Mouse (Mus musculus) gastrocnemius, adult 2 months (tissue): ENCODE results near the gene Cd79a. TPM values are rescaled to one million over a fixed set of nuclear protein-coding genes. Genes with fewer than 3 reads are reported as not detected.
"Not testable (repeated sequence)": the region's sequence is repeated elsewhere in the genome, so short reads cannot be mapped to it uniquely, and the experiment has no call there.

Source experiments
- DNase-seq: peaks from one replicate; pipeline ENCODE4 v3.0.0; 2022
- H3K27ac ChIP-seq: fragments of 200-600 bp; 2 replicates; pipeline ENCODE4 v1.8.1; 2022; ENCODE audit warnings: mild to moderate bottlenecking
- H3K4me3 ChIP-seq: fragments of 200-600 bp; 2 replicates; pipeline ENCODE4 v1.8.1; 2022; ENCODE audit warnings: mild to moderate bottlenecking, moderate library complexity
- CTCF ChIP-seq: fragments of 200-600 bp; IDR thresholded peaks from 2 replicates; pipeline ENCODE4 v1.8.1; 2022; ENCODE audit warnings: antibody characterized with exemption, mild to moderate bottlenecking, moderate library complexity
- intact Hi-C: fragments of 180-260 bp; cut with DNase I; formaldehyde crosslinking; loops from one replicate; pipeline ENCODE4 v1.15.1; 2025
- total RNA-seq, 2 experiments: library from RNA; stranded (reverse); gene quantifications; 2 replicates each; pipeline ENCODE4 v1.2.3; 2021

Gene Cd79a
- total RNA-seq, 2 experiments from 2014 or later = not detected

GRCm38 (mm10) chr7:24890281-24891216 lies 6.6 kb upstream of the Cd79a start:
- no peak overlapping the region; the same call in 1 of the 2 replicates for H3K27ac ChIP-seq
- peak; percentile 73 for DNase-seq
- intact Hi-C loops = loop anchor here (1.0 to 2.0 kb wide), 2 partner anchors 14 to 75 kb away; no protein-coding TSS in a partner anchor
- no peak overlapping the region for H3K4me3 ChIP-seq
- no peak; the same call in none of the 2 replicates for TF ChIP-seq CTCF

GRCm38 (mm10) chr7:24891241-24892124 lies 5.7 kb upstream of the Cd79a start:
- intact Hi-C loops = loop anchor here (2.0 kb wide), 1 partner anchor 13 kb away; no protein-coding TSS in a partner anchor
- DNase-seq = no peak
- TF ChIP-seq CTCF = no peak
- Histone ChIP-seq H3K4me3 (no peak overlapping the region), H3K27ac (no peak overlapping the region)

- TF ChIP-seq CTCF = no peak
- intact Hi-C loops = no loop called here
- Histone ChIP-seq H3K27ac (no peak overlapping the region), H3K4me3 (no peak overlapping the region)
- no peak for DNase-seq
Observed at GRCm38 (mm10) chr7:24892125-24892583, 5.0 kb upstream of the Cd79a start.

GRCm38 (mm10) chr7:24895749-24896148 lies 1.4 kb upstream of the Cd79a start:
- intact Hi-C loops, DNase-seq, H3K4me3 ChIP-seq, H3K27ac ChIP-seq: not testable (repeated sequence)

GRCm38 (mm10) chr7:24896269-24896668 lies 912 bp upstream of the Cd79a start:
- Histone ChIP-seq H3K27ac (no peak overlapping the region), H3K4me3 (no peak overlapping the region)
- TF ChIP-seq CTCF = no peak
- intact Hi-C loops = no loop called here
- DNase-seq = no peak

- H3K4me3 ChIP-seq = no peak overlapping the region
- no peak overlapping the region for H3K27ac ChIP-seq
- DNase-seq = no peak
- intact Hi-C loops = no loop called here
- no peak for TF ChIP-seq CTCF
Observed at GRCm38 (mm10) chr7:24897959-24898358, 778 bp downstream of the Cd79a start.

GRCm38 (mm10) chr7:24901114-24901513 lies 3.9 kb downstream of the Cd79a start:
- Histone ChIP-seq H3K4me3 (no peak overlapping the region), H3K27ac (no peak overlapping the region)
- no peak for TF ChIP-seq CTCF
- intact Hi-C loops = loop anchor here (5.0 kb wide), 1 partner anchor 176 kb away; no protein-coding TSS in a partner anchor
- no peak for DNase-seq

- Histone ChIP-seq H3K27ac (peak overlapping the region; percentile 92; the same call in 1 of the 2 replicates), H3K4me3 (peak overlapping the region; percentile 93)
- TF ChIP-seq CTCF = no peak
- intact Hi-C loops = loop anchor here (5.0 kb wide), 1 partner anchor 175 kb away; no protein-coding TSS in a partner anchor
- no peak for DNase-seq
Observed at GRCm38 (mm10) chr7:24901842-24902241, 4.7 kb downstream of the Cd79a start.

- Histone ChIP-seq H3K27ac (peak overlapping the region; percentile 92), H3K4me3 (peak overlapping the region; percentile 93)
- TF ChIP-seq CTCF = no peak
- intact Hi-C loops = loop anchor here (5.0 kb wide), 1 partner anchor 175 kb away; no protein-coding TSS in a partner anchor
- DNase-seq = no peak
Observed at GRCm38 (mm10) chr7:24902264-24902629, 5.1 kb downstream of the Cd79a start.

GRCm38 (mm10) chr7:24902630-24903443 lies 5.7 kb downstream of the Cd79a start, which contains the start of gene Arhgef1:
Gene Arhgef1, plus strand, starts transcription at chr7:24902912.
- Histone ChIP-seq H3K27ac (peak within 1 kb of the TSS; percentile 92), H3K4me3 (peak within 1 kb of the TSS; percentile 93)
- intact Hi-C loops = loop anchor here (5.0 kb wide), 1 partner anchor 174 kb away; no protein-coding TSS in a partner anchor
- peak; percentile 84 for DNase-seq
- no peak for TF ChIP-seq CTCF

- intact Hi-C loops = loop anchor here (5.0 kb wide), 1 partner anchor 174 kb away; no protein-coding TSS in a partner anchor
- H3K4me3 ChIP-seq = peak overlapping the region; percentile 93
- no peak for DNase-seq
- TF ChIP-seq CTCF = no peak
- peak overlapping the region; percentile 92 for H3K27ac ChIP-seq
Observed at GRCm38 (mm10) chr7:24903444-24903825, 6.3 kb downstream of the Cd79a start.
